Mouse (Mus musculus) spleen, postnatal 4 days (tissue): ENCODE data around the gene Gm39566.

Experiments used
- DNase-seq, 2 experiments: peaks; one replicate each; pipeline ENCODE4 v3.0.0; 2022; ENCODE audit warnings: low spot score in 2 of 2

The Gm39566 gene

DNA sequence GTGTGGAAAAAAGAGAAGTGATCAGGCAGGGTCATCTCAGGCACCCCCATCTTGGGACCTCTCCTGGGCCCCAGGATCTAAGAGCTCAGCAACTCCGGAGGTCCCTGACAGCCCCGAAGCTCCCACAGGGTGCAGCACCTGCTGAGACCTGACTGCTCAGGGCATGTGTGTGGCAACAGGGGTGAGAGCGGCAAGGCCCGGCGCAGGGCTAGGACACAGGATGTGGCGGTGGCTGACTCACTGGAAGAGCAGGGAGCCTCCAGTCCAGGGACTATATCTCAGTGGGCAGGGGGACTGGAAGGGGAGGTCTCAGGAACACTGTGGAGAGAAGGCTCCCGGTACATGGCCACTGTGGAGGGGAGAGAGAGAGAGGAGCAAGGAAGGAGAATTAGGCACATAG, 17.2 kb downstream of the Gm39566 start:
- no peak for DNase-seq

DNA sequence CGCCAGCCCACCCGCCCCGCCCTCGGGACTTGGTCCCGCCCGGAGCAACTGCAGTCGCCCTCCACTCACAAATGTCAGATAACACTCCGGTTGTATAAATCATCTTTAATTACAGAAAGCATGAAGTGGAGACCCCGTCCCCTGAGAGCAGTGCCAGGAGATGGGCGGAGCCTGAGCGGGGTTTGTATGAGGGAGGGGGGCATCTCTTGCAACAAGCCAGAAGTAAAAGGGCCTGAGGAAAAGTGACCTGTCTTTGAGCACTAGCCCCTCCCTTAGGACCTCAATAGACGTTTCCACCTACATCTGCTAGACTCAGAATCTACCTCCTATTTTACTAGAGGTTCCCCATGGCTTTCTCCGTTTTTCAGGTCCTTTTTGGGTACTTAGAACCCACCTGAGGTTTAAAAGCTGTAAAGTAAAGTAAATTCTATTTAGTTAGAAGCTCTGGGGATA, 19.1 kb downstream of the Gm39566 start:
- no peak for DNase-seq

DNA sequence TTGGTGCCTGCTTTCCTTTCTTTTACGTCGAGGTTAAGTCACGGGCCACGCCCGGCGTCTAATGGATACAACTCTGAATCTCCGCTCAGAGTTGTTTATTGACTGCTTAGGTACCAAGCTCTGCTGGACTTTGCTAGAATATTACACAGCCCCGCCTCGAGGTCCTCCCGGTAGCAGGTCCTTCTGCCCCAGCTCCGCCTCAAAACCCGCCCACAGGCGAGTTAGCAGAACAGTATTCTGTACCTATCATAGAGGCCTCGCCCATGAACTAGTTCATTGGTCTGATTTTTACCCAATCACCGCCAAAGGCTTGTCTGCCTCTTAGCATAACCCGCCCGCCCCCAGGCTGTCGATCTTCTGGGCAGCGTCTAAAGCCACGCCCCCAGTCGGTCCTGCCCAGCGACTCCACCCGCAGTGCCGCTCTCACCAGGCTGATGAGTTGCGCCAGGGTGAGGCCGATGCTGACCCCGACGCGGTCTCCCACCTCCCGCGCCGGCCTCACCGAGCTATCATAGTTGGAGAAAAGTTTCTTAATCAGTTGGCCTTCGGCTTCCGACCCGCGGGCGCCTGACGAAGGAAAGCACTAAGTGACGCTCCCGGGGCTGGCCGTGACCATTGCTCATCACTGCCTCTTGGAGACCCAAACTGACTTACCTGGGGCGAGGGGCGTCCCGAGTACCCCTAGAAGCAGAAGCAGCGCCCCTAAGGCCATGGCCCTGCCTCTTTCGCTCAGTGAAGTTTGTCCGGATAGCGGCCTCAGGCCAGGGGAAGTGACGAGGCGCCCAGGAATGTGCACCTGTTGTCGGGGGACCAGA, 19.7 kb downstream of the Gm39566 start, which contains the start of gene Chrnb1:
Chrnb1 (minus strand) TSS at position 776 of the 815 bp plus-strand sequence.
- DNase-seq = peak; percentile 95

DNA sequence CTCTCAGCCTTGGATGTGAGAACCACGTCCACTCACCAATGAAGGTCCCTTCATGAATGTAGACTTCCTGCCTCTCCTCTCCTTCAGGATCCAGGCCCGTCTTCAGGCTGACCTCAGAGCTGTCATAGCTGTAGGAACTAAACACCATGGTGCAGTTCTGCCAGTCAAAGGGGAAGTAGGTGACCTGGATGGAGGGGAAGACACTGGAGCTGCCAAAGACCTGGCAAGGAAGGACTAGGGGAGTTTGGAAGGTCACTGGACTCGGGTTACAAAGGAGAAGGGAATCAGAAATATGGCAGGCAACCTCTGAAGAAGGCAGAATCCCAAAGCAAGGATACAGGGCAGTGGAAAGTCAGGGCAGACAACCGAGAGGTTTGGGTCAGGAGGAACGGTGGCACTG, 21.7 kb downstream of the Gm39566 start:
- DNase-seq = no peak

DNA sequence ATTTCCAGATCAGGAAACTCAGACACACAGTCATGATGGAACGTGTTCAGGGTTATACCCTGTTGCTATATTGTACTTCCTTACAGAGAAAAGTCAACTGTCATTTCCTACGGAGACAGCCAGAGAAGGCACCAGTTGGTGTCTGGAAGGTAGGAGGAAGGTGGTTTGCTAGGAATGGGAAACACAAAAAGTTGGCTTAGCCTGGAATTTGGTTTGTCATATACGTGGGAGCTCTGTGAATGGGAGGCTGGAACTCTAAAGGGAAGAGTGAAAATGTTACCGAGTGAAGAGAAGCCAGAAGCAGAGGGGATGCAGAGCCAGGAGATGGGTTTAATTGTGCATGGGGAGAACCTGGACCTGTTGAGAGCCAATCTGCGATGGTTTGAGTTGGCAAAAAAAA, 23.7 kb downstream of the Gm39566 start:
- no peak for DNase-seq

DNA sequence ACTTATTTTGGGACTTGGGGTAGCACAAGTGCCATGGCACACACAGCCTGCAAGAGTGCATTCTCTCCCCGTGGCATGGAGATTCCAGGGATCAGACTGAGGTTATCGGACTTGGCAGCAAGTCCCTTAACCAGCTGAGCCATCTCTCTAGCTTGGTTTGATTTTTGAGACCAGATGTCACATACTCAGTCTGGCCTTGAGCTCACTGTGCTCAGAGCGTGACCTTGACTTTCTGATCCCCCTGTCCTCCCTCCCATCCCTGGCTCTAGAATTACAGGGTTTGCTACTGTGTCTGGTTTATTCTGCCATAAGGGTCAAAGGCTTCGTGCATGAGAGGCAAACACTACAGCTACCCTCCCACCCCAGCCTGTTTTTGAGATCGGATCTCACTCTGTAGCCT, 25.7 kb downstream of the Gm39566 start:
- no peak for DNase-seq

DNA sequence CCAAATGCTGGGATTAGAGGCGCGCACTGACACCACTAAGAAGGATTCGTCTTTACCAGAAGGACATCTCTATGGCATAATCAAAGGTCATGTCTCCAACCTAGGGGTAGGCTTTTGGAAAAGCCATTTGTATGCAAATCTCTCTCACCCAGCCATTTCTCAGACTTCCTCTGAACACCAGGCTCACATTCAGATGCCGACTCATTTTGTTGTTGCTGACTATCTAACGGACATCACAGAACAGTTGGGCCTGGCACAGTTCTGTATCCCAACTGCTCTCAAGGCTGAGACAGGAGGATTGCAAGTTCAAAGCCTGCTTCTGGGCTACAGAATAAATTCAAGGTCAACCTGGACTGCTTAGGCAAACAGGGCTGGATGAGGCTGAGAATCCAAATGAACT, 27.8 kb downstream of the Gm39566 start:
- DNase-seq = no peak

DNA sequence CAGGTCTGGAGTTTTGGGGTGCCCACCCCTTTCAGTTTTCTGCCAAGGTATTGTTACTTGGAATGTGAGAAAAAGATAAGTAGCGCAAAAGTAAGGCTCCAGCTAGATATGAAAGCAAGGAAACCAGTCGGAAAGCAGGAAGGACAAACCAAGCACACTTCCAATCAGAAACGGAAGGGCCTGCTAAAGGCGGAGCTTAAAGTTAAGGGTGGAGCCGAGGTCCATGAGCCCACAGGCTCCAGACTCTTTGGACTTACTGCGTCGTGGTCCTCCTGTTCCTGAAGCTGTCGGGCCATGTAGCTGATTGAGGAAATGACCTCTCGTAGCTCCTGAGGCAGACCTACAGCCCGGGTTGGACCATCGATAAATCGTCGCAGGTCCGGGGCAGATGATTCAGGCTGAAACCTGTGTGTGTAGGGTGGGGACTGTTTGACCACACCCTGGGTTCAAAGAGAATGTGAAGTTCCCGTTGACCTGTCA, 30.3 kb downstream of the Gm39566 start:
- DNase-seq = peak in 1 of 2 experiments; percentile 60

DNA sequence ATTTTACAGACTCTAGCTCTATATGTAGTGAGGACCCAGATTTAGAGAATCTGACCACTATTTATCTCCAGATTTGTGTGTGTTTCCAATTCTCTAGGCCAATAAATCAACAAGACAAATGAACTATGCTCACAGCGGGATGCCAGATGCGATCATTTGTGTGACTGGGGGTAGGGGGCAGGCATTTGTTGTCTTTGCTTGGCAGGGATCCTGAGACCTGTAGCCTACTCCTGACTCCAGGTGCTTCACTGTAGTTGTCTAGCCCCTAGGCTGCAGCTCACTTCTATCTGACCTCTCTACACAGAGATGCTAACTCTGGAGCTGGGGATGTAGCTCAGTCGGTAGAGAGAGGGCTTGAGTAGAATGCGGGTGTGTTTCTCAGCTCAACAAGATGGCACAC, 33.3 kb downstream of the Gm39566 start:
- no peak for DNase-seq

DNA sequence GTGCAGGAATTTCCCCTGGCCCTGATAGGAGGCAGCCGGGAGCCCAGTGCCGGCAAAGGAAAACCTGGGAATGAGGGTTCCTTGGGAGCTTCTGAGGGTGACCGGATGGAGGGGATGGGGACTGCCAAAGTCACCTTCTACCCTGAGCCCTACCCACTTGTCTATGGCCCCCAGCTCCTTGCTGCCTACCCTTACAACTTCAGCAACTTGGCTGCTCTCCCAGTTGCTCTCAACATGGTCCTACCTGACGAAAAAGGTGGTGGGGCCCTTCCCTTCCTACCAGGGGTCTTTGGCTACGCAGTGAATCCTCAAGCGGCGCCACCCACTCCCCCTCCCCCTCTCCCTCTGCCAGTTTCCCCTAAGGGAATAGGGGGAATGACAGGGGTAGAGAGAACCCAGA, 36.1 kb downstream of the Gm39566 start:
- no peak for DNase-seq

DNA sequence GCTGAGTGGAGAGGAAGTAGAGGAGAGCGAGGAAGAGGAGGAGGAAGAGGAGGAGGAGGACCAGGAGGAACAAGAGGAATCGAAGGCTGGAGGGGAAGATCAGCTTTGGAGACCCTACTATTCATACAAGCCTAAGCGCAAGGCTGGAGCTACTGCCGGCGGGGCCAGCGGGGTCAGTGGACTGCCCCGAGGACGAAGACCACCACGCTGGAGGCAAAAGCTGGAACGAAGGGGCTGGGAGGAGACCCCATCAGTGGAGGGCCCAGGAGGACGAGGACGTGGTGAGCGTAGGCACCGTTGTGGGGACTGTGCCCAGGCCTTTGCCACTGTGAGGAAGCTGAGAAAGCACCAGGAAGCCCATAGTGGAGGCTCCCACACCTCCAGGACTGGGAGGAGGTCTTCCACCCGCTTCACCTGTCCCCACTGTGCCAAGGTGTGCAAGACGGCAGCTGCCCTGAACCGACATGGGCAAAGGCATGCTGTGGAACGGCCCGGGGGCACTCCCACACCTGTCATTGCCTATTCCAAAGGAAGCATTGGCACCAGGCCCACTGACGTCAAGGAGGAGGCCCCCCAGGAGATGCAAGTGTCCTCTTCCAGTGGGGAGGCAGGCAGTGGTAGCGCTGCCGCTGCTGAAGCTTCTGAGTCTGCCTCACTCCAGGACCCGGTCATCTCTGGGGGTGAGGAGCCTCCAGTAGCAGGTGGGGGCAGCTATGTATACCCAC, 36.7 kb downstream of the Gm39566 start:
- peak in 1 of 2 experiments; percentile 62 for DNase-seq

DNA sequence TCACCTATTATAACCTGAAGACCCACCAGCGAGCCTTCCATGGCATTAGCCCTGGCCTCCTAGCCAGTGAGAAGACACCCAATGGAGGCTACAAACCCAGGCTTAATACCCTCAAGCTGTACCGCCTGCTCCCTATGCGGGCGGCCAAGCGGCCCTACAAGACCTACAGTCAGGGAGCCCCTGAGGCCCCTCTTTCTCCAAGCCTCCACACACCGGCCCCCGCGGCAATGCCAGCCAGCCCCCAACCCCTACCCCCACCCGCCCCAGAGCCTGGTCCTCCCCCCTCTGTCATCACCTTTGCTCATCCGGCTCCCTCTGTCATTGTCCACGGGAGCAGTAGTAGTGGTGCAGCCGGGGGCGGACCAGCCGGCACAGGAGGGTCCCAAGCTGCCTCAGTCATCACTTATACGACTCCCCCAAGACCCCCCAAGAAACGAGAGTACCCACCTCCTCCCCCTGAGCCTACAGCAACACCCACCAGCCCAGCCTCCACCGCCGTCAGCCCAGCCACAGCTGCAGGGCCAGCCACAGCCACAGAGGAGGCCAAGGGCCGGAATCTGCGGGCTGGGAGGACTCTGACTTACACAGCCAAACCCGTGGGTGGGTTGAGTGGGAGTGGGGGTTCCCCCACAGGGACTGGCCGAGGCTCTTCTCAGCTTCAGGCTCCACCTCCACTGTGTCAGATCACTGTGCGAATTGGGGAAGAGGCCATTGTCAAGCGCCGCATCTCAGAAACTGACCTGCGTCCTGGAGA, 37.4 kb downstream of the Gm39566 start:
- peak in 1 of 2 experiments; percentile 64 for DNase-seq

DNA sequence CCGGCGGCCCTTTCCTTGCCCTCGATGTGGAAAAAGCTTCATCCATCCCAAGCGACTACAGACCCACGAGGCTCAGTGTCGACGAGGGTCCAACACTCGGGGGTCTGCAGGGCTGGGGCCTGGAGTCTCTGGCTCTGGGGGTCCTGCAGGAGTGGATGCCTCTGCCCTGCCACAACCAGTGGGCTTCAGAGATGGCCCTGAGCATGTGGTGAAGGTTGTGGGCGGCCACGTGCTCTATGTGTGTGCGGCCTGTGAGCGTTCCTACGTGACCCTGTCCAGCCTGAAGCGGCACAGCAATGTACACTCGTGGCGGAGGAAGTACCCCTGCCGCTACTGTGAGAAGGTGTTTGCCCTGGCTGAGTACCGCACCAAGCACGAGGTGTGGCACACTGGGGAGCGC, 38.6 kb downstream of the Gm39566 start:
- peak in 1 of 2 experiments; percentile 62 for DNase-seq

DNA sequence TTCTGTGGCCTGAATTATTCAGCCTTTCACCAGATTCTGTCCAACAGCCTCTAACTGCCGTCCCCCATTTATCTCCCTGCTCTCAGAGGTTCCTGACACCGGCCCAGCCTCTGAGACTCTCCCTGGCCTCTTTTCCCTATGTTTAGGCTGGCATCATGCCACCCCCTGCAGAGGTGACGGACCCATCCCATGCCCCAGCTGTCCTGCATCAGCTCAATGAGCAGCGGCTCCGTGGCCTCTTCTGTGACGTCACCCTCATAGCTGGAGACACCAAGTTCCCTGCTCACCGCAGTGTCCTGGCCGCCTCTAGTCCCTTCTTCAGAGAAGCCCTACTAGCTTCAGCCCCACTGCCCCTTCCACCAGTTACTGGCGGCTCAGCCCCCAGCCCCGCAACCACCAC, 39.4 kb downstream of the Gm39566 start:
- DNase-seq = no peak

DNA sequence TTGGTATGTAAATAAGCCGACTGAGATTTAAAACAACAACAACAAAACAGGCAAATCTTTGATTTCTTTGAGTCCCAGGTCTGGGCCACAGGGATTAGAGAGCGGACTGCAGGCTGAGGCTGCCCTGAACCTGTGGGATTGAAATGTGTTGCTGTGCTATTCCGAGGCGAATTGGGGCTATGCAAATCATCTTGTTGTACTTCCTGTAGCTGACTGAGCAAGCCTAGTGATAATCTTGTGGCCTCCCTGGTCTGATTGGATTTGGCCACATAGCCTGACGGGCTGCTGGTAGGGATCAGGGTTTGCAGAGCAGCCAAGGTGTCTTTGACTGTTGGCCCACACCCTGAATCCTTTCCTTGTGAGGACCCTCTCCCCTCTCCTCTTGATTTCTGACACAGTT, 40.1 kb downstream of the Gm39566 start:
- no peak for DNase-seq

DNA sequence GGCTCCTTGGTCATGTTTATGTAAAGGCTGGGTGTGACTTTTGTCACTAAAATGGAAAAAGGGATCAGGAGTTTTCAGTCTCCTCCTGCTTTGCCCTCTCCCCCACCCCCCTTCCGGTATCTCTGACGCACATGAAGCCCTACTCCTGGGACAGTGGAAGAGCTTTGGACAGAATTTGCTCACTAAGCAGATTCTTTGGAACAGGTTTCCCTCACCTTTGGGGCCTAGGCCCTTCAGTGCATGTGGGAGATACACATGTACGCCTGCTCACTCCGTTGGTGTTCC, 47.5 kb downstream of the Gm39566 start:
- no peak for DNase-seq

DNA sequence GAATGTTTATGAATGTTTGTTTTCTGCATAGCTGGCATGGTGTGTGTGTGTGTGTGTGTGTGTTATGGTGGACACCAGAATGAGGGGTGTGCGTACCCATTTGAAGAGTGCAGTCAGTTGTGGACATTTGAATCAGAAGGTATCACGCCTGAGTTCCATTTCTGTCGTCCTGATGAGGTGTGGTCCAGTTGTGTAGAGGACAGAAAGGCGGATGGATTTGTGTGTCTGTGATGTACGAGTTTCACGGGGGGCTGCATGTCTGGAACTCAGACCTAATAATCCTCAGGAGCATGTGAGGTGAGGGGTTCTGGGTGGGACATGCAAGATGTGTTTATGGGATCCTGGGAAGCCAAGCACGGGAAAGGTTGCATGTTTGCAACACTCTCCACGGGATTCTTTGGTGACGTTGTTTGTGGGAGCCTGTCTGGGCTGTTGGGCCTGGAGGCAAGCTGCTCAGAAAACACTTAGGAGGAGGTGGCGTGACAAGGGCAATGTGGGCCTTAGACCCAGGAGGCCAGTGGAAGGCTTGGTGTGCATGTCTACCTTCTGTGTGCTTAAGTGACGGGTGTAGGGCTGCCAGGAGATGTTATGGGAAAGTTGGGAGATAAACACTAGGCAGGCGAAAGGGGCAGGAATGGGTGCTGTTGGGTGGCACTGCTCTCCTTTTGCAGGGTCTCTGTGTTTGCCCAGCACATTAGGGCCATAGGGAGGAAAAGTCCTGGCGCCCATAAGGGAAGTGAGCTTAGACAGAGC, 48.0 kb downstream of the Gm39566 start:
- no peak for DNase-seq

DNA sequence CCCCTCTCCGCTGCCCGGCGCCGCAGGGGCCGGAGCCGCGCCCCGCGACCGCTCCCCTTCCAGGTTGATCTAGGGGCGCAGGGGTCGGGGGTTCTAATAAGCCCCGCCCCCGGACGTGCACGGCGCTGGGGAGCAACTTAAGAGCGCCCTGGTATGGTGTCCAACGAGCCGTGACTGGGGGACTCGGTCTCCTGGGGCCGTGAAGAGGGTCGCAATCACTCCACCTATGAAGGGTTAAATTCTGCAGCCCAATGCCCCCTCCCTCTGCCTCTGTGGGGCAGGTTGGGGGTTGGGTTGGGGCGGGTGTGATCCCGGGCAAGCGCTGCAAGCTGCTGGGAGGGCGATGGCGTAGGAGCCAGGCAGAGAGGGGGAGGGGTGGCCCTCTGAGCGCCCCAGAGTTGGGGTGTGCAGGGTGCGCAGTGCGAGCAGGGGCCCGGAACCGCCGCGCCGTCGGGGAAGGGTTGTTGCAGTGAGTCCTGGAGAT, 48.9 kb downstream of the Gm39566 start:
- peak; percentile 70 to 85 for DNase-seq

DNA sequence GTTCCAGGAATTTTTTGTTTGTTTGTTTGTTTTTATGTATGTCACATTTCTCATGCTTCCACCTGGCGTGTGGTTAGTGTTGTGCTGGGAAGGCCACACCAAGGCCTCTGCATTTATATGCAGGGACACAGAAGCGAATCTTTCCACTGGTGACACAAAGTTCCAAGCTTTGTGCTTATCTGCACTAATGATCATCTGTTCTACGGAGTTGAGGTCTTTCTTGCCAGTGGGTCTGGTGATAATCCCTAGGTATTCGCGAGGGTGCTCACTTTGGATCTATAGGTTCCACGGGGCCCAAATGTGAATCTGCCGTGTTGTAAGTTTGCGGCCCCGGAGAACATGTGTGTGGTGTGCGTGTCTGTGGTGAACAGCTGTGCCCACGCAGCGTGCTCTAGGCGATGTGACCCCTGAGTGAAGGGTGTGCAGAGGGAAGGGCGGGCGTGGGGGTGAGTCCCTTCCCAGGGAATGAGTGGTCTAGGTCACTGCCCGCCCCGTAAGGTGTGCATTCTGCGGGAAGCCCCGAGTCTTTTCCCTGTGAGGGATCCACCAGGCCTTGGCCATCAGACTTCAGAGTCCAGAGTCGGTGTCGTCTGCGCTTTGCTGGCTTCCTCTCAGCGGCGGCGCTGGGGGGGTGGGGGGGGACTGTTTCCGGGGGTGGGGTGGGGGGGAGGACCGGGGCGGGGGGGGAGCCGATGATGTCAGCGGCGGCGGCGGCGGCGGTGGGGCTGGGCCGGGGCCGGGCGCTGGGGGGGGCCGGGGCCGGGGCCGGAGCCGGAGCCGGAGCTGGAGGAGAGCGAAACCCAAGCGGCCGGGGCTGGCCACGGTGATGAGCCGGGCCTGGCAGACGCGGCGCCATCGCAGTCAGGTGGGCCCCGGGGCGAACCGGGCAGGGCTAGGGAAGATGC, 49.6 kb downstream of the Gm39566 start, which contains the start of gene Zbtb4:
Zbtb4 (plus strand) TSS at position 692 of the 905 bp plus-strand sequence.
- peak; percentile 38 to 73 for DNase-seq

DNA sequence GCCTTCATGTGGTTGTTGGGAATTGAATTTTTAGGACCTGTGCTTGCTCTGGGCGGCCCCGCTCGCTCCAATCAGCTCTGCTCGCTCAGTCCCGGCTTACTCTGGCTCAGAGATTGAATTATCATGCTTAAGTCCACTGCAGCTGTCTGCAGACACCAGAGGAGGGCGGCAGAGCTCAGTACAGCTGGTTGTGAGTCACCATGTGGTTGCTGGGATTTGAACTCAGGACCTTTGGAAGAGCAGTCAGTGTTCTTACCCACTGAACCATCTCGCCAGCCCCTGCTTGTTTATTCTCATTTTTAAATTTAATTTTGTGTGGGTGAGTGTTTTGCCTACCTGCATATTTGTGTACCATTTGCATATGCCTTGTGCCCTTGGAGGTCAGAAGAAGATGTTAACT, 51.5 kb downstream of the Gm39566 start:
- no peak for DNase-seq
